In genomic region chr10:25954641-25955228, GRCm38 (mm10) we compare ENCODE assay signal across 14 mouse cellular contexts.
"Had no signal": no experiment of that assay in that cellular context is flagged by ENCODE, and none has a peak within 500 bp of the region (broad histone marks: within the 10 kb centered on the region; RNA-seq: fewer than 3 reads in every experiment).

No protein-coding gene starts in this region.

- H3K4me3 ChIP-seq: liver, embryonic 13.5 days; midbrain, embryonic 12.5 days; midbrain, embryonic 15.5 days; neural tube, embryonic 13.5 days had no signal

- H3K9me3 ChIP-seq: liver, embryonic 13.5 days; midbrain, embryonic 12.5 days; midbrain, embryonic 15.5 days; neural tube, embryonic 13.5 days had no signal

- DNase-seq: kidney, adult 2 months; kidney, postnatal 14 days; kidney, postnatal 4 days; left cerebral cortex, postnatal 4 days; liver, embryonic 13.5 days; lung, embryonic 14.5 days; thymus, adult 18-20 months; thymus, postnatal 14 days had no signal

- H3K27me3 ChIP-seq: liver, embryonic 13.5 days; midbrain, embryonic 12.5 days; midbrain, embryonic 15.5 days; neural tube, embryonic 13.5 days had no signal

- H3K27ac ChIP-seq: liver, embryonic 13.5 days; macrophage; midbrain, embryonic 12.5 days; midbrain, embryonic 15.5 days; neural tube, embryonic 13.5 days had no signal

- ATAC-seq: intestine, postnatal 0 days; lung, postnatal 0 days; midbrain, embryonic 15.5 days had no signal

- H3K9ac ChIP-seq: liver, embryonic 13.5 days; lung, embryonic 14.5 days; midbrain, embryonic 12.5 days; midbrain, embryonic 15.5 days; neural tube, embryonic 13.5 days had no signal

- H3K4me1 ChIP-seq: liver, embryonic 13.5 days; midbrain, embryonic 15.5 days; neural tube, embryonic 13.5 days had no signal

- H3K4me2 ChIP-seq: liver, embryonic 13.5 days; lung, embryonic 14.5 days; midbrain, embryonic 12.5 days; midbrain, embryonic 15.5 days; neural tube, embryonic 13.5 days had no signal

- H3K36me3 ChIP-seq: liver, embryonic 13.5 days; midbrain, embryonic 12.5 days; midbrain, embryonic 15.5 days; neural tube, embryonic 13.5 days had no signal
